Mouse (Mus musculus) heart, embryonic 11.5 days (tissue): Measurements from ENCODE around the gene Igfbp3. TPM values are rescaled to one million over a fixed set of nuclear protein-coding genes. Genes with fewer than 3 reads are reported as not detected.

Source experiments
- ATAC-seq: fragments of 200-750 bp; cut with Nextera tagmentation; replicated peaks from 2 replicates; pipeline ENCODE4 v1.8.0; 2017; ENCODE audit warnings: moderate library complexity; ENCODE audit not compliant: insufficient number of reproducible peaks, low FRiP score, low TSS enrichment
- H3K27ac ChIP-seq: fragments of 300-500 bp; sonication (generic); 2 replicates; pipeline ENCODE4 v1.5.1; 2014; ENCODE audit warnings: mild to moderate bottlenecking, low read depth, low read length
- H3K27me3 ChIP-seq: fragments of 300-500 bp; sonication (generic); 2 replicates; pipeline ENCODE4 v1.6.1; 2014; ENCODE audit warnings: mild to moderate bottlenecking, low read length, mixed read lengths; ENCODE audit not compliant: control insufficient read depth, insufficient read depth
- H3K36me3 ChIP-seq: fragments of 300-500 bp; sonication (generic); 2 replicates; pipeline ENCODE4 v1.6.1; 2014; ENCODE audit warnings: mild to moderate bottlenecking, low read length, moderate library complexity, mixed read lengths; ENCODE audit not compliant: control insufficient read depth, insufficient read depth
- H3K4me1 ChIP-seq: fragments of 300-500 bp; sonication (generic); 2 replicates; pipeline ENCODE4 v1.6.1; 2014; ENCODE audit warnings: low read length; ENCODE audit not compliant: control insufficient read depth, insufficient read depth
- H3K4me2 ChIP-seq: fragments of 300-500 bp; sonication (generic); 2 replicates; pipeline ENCODE4 v1.6.1; 2014; ENCODE audit warnings: mild to moderate bottlenecking, moderate library complexity
- H3K4me3 ChIP-seq: fragments of 300-500 bp; sonication (generic); 2 replicates; pipeline ENCODE4 v1.5.1; 2014; ENCODE audit warnings: low read depth, low read length
- H3K9ac ChIP-seq: fragments of 300-500 bp; sonication (generic); 2 replicates; pipeline ENCODE4 v1.6.1; 2014; ENCODE audit warnings: mild to moderate bottlenecking, low read depth, low read length, moderate library complexity
- H3K9me3 ChIP-seq: fragments of 300-500 bp; sonication (generic); replicated peaks from 2 replicates; pipeline ENCODE4 v1.6.1; 2016; ENCODE audit warnings: low read length; ENCODE audit not compliant: control insufficient read depth
- WGBS: fragments of 180-500 bp; shearing (Covaris S2); extraction: QIAGEN DNeasy Blood & Tissue Kit; methylation state at CpG from one replicate; pipeline ENCODE4 v1.1.7; 2014; ENCODE audit not compliant: insufficient replicate concordance; 5-methylcytosine and 5-hydroxymethylcytosine counted together
- polyA plus RNA-seq: library from polyadenylated mRNA; unstranded; fragments of >200 nt; fragmentation: Nextera tagmentation; extraction: Ambion mirVana; gene quantifications from 2 replicates; pipeline ENCODE4 v1.2.1, GENCODE M21; 2014

Gene Igfbp3
- polyA plus RNA-seq, 1 experiment from 2014 or later = 20.9 TPM

DNA sequence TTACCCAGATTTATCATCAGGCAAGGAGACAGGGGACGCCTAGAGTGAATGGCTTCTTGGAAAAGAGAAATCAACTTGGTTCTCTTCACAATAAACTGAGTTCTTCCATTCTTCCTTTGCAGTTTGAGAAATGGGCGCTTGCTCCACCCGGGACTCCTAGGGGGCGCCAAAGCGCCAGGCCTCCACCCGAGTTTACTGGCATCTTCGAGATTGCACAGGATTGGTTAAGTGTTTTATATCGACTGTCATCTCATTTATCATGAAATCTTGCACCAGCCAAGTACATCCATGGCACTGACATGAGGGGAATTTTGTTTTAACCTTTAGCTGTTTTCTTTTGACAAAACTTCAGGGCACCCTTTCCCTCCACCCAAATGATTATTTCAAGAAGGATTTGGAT is 2.0 kb upstream of the Igfbp3 start:
- H3K4me3 ChIP-seq = no peak overlapping the region
- no peaks in the 10 kb centered on the region for H3K36me3 ChIP-seq
- H3K4me1 ChIP-seq = peaks cover 7% of the 10 kb centered on the region
- H3K4me2 ChIP-seq = no peak overlapping the region; the same call in 1 of the 2 replicates
- no peak overlapping the region for H3K27ac ChIP-seq
- no peak for ATAC-seq
- no peak overlapping the region for H3K9ac ChIP-seq
- no peaks in the 10 kb centered on the region for H3K9me3 ChIP-seq
- H3K27me3 ChIP-seq = peaks cover 29% of the 10 kb centered on the region
- WGBS = 17% methylated on average over 8 of the region's 8 CpGs

GRCm38 (mm10) chr11:7214761-7215160 is 1.0 kb upstream of the Igfbp3 start:
- 3% methylated on average over 14 of the region's 14 CpGs for WGBS
- Histone ChIP-seq H3K4me3 (peak overlapping the region; percentile 65), H3K36me3 (no peaks in the 10 kb centered on the region), H3K4me2 (peak overlapping the region; percentile 96), H3K9ac (no peak overlapping the region), H3K9me3 (no peaks in the 10 kb centered on the region), H3K27ac (no peak overlapping the region), H3K4me1 (peaks cover 7% of the 10 kb centered on the region), H3K27me3 (peaks cover 30% of the 10 kb centered on the region)
- no peak for ATAC-seq

GRCm38 (mm10) chr11:7214342-7214660 is 578 bp upstream of the Igfbp3 start:
- H3K36me3 ChIP-seq = no peaks in the 10 kb centered on the region
- H3K4me1 ChIP-seq = peaks cover 7% of the 10 kb centered on the region
- H3K4me3 ChIP-seq = peak overlapping the region; percentile 65
- H3K27me3 ChIP-seq = peaks cover 30% of the 10 kb centered on the region
- no peak overlapping the region for H3K27ac ChIP-seq
- ATAC-seq = no peak
- under 1% methylated on average over 12 of the region's 12 CpGs for WGBS
- no peaks in the 10 kb centered on the region for H3K9me3 ChIP-seq
- peak overlapping the region; percentile 96 for H3K4me2 ChIP-seq
- no peak overlapping the region for H3K9ac ChIP-seq

DNA sequence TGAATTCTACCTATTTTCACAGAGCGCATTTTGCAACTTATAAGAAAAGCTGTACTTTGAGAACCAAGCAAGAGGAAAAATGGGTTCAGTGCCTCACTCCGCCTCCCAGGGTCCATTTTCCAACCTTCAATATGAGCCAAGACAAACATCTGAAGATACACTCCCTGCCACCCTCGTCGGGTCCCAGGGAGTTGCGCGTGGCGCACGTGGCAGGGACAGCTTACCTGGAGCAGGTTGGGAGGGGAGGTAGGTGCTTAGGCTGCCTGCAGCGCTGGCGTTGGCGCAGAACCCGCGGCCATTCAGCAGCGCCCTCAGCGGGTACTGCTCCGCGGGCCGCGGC is 592 bp downstream of the Igfbp3 start:
- peak overlapping the region; percentile 65 for H3K4me3 ChIP-seq
- no peak overlapping the region for H3K27ac ChIP-seq
- H3K4me2 ChIP-seq = peak overlapping the region; percentile 96
- 2% methylated on average over 19 of the region's 19 CpGs for WGBS
- ATAC-seq = no peak
- peak overlapping the region; percentile 54 for H3K9ac ChIP-seq
- H3K36me3 ChIP-seq = no peaks in the 10 kb centered on the region
- no peaks in the 10 kb centered on the region for H3K9me3 ChIP-seq
- peaks cover 7% of the 10 kb centered on the region for H3K4me1 ChIP-seq
- peaks cover 30% of the 10 kb centered on the region for H3K27me3 ChIP-seq

DNA sequence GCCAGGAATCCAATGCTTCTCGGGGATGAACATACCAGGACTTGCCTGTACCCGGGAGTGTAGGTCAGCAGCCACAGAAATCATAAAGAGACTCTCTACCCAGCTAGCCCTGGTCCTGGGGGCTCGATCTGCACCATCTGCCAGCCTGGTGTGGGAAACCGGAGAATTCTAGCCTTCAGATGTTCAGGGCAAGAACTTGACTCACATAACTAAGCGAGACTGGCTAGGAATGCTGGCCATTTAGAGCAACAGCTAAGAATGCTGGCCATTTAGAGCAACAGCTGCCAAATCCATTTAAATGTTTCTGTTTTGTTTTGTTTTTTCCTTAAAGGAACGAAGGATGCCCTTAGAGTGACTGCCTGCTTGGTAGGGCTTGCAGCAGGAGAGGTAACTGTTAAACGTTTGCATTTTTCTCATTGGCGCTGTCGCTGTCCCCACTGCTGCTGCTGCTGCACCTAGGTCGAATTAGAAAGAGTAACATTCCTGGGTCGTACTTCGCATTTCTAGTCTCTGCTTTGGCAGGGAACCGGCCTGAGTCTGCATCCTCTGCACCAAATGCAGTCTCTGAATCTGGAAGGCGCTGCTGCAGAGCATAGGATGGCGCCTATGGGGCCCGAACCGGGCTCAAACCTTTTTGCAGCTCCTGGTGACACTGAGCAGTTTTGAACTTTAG is 1.5 kb downstream of the Igfbp3 start:
- H3K9ac ChIP-seq = no peak overlapping the region

GRCm38 (mm10) chr11:7211211-7211610 is 2.5 kb downstream of the Igfbp3 start:
- WGBS = 27% methylated on average over 9 of the region's 9 CpGs
- no peak overlapping the region for H3K9ac ChIP-seq
- H3K4me3 ChIP-seq = no peak overlapping the region
- no peak for ATAC-seq
- peaks cover 7% of the 10 kb centered on the region for H3K4me1 ChIP-seq
- H3K27me3 ChIP-seq = peaks cover 30% of the 10 kb centered on the region
- no peak overlapping the region for H3K27ac ChIP-seq
- H3K4me2 ChIP-seq = no peak overlapping the region
- H3K36me3 ChIP-seq = no peaks in the 10 kb centered on the region
- no peaks in the 10 kb centered on the region for H3K9me3 ChIP-seq

More for the DNA sequence above, 1.5 kb downstream of the Igfbp3 start:
- Histone ChIP-seq H3K4me2 (peak overlapping the region; percentile 96), H3K27me3 (peaks cover 30% of the 10 kb centered on the region), H3K36me3 (no peaks in the 10 kb centered on the region), H3K4me3 (peak overlapping the region; percentile 65), H3K27ac (no peak overlapping the region), H3K9me3 (no peaks in the 10 kb centered on the region), H3K4me1 (peaks cover 7% of the 10 kb centered on the region)
- 15% methylated on average over 17 of the region's 17 CpGs for WGBS
- no peak for ATAC-seq

DNA sequence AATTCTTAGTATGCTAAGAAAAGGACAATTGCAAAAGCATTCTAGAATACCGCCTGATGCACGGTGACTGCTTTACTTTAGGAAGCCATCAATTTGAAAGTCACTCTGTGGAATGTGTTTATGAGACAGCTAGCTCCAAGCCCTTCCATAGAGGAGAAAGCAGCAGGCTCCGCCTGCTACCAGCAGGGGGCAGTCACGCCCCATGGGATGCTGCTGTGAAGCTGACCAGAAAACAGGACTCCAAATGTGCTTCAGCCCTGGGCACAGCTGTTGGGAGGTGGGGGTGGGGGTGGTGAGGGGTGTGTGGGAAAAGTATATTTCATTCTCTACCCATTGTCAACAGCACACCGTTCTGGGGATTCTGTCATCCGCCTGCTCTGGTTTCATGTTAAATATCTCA is 3.4 kb downstream of the Igfbp3 start:
- no peak overlapping the region for H3K9ac ChIP-seq
- WGBS = 19% methylated on average over 6 of the region's 6 CpGs
- H3K36me3 ChIP-seq = no peaks in the 10 kb centered on the region
- peaks cover 7% of the 10 kb centered on the region for H3K4me1 ChIP-seq
- ATAC-seq = no peak
- H3K9me3 ChIP-seq = no peaks in the 10 kb centered on the region
- no peak overlapping the region for H3K27ac ChIP-seq
- peaks cover 30% of the 10 kb centered on the region for H3K27me3 ChIP-seq
- H3K4me2 ChIP-seq = no peak overlapping the region
- H3K4me3 ChIP-seq = no peak overlapping the region

DNA sequence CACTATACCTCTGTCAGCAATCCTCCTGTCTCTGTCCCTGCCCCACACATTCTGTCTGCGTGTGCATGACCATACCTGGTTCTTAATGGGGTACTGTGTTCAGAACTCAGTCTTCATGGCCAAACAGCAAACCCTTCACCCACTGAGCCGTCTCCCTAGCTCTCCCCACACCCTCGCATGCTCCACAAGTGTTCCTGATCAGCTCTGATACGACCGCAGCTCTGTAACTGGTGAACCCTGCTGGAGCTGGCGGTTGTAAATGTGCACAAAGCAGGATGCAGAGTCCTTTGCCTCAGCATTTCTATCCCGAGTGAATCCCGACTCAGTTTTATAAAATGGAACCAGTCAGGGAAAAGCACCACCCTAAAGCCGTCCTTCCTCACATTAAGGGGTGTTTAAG is 9.9 kb downstream of the Igfbp3 start:
- no peaks in the 10 kb centered on the region for H3K27me3 ChIP-seq
- ATAC-seq = no peak
- H3K9ac ChIP-seq = no peak overlapping the region
- no peaks in the 10 kb centered on the region for H3K4me1 ChIP-seq
- no peaks in the 10 kb centered on the region for H3K9me3 ChIP-seq
- 83% methylated on average over 9 of the region's 9 CpGs for WGBS
- no peaks in the 10 kb centered on the region for H3K36me3 ChIP-seq
- no peak overlapping the region for H3K4me2 ChIP-seq
- H3K4me3 ChIP-seq = no peak overlapping the region
- no peak overlapping the region for H3K27ac ChIP-seq

DNA sequence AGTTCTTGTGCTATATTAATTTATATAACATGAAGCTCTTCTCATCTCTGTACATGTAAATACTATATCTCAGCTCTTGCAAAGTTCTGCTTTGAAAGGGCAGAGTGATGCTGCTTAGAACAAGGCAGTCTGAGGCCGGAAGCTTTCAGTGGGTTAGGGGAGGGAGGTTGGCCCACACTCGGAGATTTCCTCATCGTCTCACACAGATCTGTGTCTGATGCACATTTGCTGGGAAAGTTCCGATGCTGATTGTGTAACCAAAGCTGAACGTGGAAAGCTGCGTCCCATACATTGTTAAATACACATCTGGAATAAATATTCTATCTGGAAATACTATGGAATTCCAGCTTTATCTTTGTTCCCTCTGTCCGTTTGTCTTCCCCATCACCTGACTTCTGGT is 11.5 kb downstream of the Igfbp3 start:
- WGBS = 68% methylated on average over 7 of the region's 7 CpGs

More for the DNA sequence above, 11.5 kb downstream of the Igfbp3 start:
- no peaks in the 10 kb centered on the region for H3K4me1 ChIP-seq
- H3K36me3 ChIP-seq = no peaks in the 10 kb centered on the region
- no peak overlapping the region for H3K27ac ChIP-seq
- H3K4me3 ChIP-seq = no peak overlapping the region
- no peak overlapping the region for H3K9ac ChIP-seq
- H3K4me2 ChIP-seq = no peak overlapping the region
- H3K27me3 ChIP-seq = no peaks in the 10 kb centered on the region
- H3K9me3 ChIP-seq = no peaks in the 10 kb centered on the region
- ATAC-seq = no peak
